Mouse (Mus musculus): ENCODE measurements at regions not wholly inside any gene's neighbourhood (a gene's known extent, or its start where the extent isn't known, plus 50 kb on each side); places are given as distances from the start of the nearest gene placed in this dataset.

- DNase-seq (ENCODE audit: extremely low read depth, insufficient read length, low spot score): no peak
Measured at GRCm38 (mm10) chr16:93417831-93418230, 186.0 kb downstream of the Setd4 start.

- no peak for DNase-seq (ENCODE audit: extremely low read depth, insufficient read length, low spot score)
Measured at GRCm38 (mm10) chr16:93392024-93392675, 211.7 kb downstream of the Setd4 start.

GRCm38 (mm10) chr16:93387578-93388116 is 216.2 kb downstream of the Setd4 start:
- DNase-seq (ENCODE audit: extremely low read depth, insufficient read length, low spot score): no peak

GRCm38 (mm10) chr16:93384039-93384537 is 219.8 kb downstream of the Setd4 start:
- DNase-seq (ENCODE audit: extremely low read depth, insufficient read length, low spot score): no peak

- DNase-seq (ENCODE audit: extremely low read depth, insufficient read length, low spot score): no peak
Measured at GRCm38 (mm10) chr16:93382945-93383344, 220.9 kb downstream of the Setd4 start.

- no peak for DNase-seq (ENCODE audit: extremely low read depth, insufficient read length, low spot score)
Measured at GRCm38 (mm10) chr16:93380717-93381671, 222.9 kb downstream of the Setd4 start.

GRCm38 (mm10) chr16:93380117-93380516 is 223.7 kb downstream of the Setd4 start:
- DNase-seq (ENCODE audit: extremely low read depth, insufficient read length, low spot score): no peak

GRCm38 (mm10) chr16:93379611-93380010 is 224.3 kb downstream of the Setd4 start:
- no peak for DNase-seq (ENCODE audit: extremely low read depth, insufficient read length, low spot score)

- DNase-seq (ENCODE audit: extremely low read depth, insufficient read length, low spot score): no peak
Measured at GRCm38 (mm10) chr16:93374669-93375068, 229.2 kb downstream of the Setd4 start.

GRCm38 (mm10) chr16:93369766-93370146 is 234.1 kb downstream of the Setd4 start:
- no peak for DNase-seq (ENCODE audit: extremely low read depth, insufficient read length, low spot score)

GRCm38 (mm10) chr16:93368824-93369765 is 234.8 kb downstream of the Setd4 start:
- DNase-seq (ENCODE audit: extremely low read depth, insufficient read length, low spot score): no peak

GRCm38 (mm10) chr16:93367995-93368394 is 235.9 kb downstream of the Setd4 start:
- DNase-seq (ENCODE audit: extremely low read depth, insufficient read length, low spot score): no peak

GRCm38 (mm10) chr16:93367246-93367805 is 236.5 kb downstream of the Setd4 start:
- no peak for DNase-seq (ENCODE audit: extremely low read depth, insufficient read length, low spot score)

GRCm38 (mm10) chr16:93366383-93366941 is 237.4 kb downstream of the Setd4 start:
- no peak for DNase-seq (ENCODE audit: extremely low read depth, insufficient read length, low spot score)

- DNase-seq (ENCODE audit: extremely low read depth, insufficient read length, low spot score): no peak
Measured at GRCm38 (mm10) chr16:93365236-93365951, 238.5 kb downstream of the Setd4 start.

GRCm38 (mm10) chr16:93359772-93360171 is 244.1 kb downstream of the Setd4 start:
- DNase-seq (ENCODE audit: extremely low read depth, insufficient read length, low spot score): no peak

GRCm38 (mm10) chr16:93358613-93359012 is 245.2 kb downstream of the Setd4 start:
- no peak for DNase-seq (ENCODE audit: extremely low read depth, insufficient read length, low spot score)

- DNase-seq (ENCODE audit: extremely low read depth, insufficient read length, low spot score): no peak
Measured at GRCm38 (mm10) chr16:93358166-93358565, 245.7 kb downstream of the Setd4 start.

Measured in 3134 (cell line).